Mouse (Mus musculus) layer of hippocampus, adult 8-10 months (tissue): ENCODE results near the gene Fmo5. TPM values are rescaled to one million over a fixed set of nuclear protein-coding genes. Genes with fewer than 3 reads are reported as not detected.

Source experiments
- DNase-seq, 2 experiments: peaks; one replicate each; pipeline ENCODE4 v3.0.0; 2022; ENCODE audit warnings: low spot score in 2 of 2
- total RNA-seq, 4 experiments: library from RNA; stranded (reverse); gene quantifications; 2 replicates each; pipeline ENCODE4 v1.2.4; 2022

Fmo5 gene
- total RNA-seq, 4 experiments from 2014 or later: 4.2 to 6.9 (median 5.8) TPM

DNA sequence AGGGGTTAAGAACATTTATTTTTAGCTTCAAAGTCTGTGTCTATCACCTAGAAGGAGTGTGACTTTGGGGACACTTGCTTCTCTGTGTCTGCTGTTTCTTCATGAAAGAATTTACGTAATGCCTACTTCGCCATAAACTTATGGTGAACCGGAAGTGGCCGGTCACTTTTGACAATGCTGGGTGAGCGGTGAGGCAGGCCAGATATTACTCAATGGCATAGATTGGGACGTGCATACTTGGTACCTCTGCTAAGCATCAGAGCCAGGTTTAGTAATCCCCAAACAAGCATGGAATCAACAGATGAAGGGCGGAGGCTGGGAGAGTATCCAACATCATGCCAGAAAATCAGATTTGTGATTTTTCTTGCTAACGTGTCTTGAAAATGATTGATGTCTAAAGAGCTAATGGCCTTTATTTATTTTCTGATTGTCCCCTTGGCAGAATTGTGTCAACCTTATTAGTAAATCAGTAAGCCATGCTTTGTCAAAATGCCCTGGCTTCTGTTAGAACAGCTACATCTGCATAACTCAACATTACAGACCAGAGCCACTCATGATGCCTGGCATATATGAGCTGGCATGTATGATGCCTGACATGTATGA, 2.8 kb downstream of the Fmo5 start:
- no peak for DNase-seq

DNA sequence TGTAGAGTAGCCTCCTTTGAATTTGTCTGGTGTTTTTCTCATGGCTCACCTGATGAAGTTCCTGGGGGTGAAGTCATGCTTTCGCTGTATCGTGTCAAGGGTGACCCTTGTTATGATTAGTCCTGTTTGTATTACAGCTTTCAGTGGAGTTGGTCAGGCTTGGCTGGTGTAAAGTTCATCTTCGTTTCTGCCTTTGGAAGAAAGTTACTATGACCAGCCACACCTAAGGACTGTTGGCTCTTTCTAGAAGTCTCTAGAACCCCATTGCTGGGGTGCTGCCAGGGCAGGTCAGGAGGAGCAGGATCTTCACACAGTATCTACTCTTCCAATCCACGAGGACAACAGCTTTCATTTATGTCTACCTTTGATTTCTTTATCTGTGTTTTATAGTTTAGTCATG, 4.9 kb downstream of the Fmo5 start:
- no peak for DNase-seq

DNA sequence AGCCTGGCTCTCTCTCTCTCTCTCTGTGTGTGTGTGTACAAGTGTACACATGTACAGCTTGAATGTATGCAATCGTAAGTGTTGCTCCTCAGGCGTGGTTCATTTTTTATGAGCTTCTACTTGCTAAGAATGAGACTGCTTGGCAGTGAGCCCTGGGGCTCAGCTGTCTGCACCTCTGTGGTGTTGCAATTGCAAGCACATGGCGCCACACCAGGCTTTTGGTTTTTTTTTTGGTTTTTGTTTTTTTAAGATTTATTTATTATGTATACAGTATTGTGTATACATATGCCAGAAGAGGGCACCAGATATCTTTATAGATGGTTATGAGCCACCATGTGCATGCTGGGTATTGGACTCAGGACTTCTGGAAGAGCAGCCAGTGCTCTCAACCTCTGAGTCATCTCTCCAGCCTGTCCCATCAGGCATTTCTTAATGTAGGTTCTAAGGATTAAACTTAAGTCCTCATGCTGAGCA, 5.7 kb downstream of the Fmo5 start:
- no peak for DNase-seq

DNA sequence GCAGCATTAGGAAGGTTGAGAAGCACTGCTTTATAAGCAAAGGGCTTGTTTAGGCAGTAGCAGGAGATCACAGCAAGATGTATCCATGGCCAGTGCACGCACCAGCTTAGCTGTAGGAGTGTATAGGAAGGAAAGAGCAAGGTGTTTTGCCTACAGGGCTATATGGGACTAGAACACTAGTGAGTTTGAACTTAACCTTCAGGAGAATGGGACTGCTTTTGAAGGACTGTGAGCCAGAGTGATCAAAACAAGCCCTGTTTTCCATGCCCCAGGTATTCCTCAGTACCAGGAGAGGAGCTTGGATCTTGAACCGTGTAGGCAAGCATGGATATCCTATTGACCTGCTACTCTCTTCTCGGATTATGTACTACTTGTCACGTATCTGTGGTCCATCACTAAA, 12.8 kb downstream of the Fmo5 start:
- DNase-seq: no peak

DNA sequence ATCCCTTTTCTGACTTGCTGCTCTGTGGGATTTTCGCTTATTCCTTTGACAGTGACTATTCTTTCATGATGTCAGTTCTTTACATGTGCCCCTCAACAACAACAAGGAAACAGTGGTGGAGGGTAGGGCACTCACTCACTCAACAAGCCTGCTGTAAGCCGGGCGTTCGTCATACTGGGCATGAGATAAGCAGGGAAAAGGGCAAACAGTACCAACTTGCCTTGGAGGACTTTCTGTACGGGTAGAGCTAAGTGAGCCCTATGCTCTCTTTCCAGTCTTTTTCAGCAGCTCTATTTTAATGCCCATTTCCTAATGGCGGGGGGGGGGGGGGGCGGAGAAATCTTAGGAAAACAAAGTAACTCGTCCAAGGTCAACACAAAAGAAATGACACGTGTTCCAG, 13.4 kb downstream of the Fmo5 start:
- DNase-seq: no peak

DNA sequence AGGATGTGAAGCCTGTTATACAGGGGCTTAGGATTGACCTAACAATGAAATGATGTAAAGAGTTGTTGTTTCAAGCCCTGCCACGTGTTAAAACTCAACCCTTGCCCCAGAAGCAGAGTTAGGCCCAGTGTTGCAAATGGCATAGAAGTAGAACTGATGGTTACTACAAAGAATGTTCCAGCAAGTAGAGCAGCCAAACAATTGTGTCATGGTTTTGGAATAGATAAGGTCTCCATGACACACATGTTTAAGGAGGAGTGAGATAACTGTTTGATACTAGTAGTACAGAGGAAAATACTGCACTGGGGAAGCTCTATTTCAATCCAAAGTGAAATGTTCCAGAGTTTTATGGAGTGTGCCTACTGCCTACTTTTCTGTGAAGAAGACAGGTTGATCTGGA, 19.9 kb downstream of the Fmo5 start:
- no peak for DNase-seq

DNA sequence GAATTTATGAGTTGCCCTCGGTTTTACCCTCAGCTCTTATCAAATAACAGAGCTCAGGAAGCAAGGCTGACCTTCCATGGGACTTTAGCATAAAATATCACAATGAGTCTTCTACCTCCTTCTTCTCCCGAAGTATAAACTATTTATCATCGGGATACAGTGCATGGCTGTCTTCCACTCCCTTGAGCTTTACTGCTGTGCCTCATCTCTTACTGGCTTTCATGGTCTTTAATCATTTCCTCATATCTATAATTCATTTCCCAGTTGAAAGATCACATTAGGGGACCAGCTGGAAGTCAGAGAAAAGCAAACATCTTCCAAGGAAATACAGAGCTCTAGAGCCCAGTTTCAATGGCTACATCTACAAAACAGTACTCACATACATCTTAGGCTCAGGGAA, 20.4 kb downstream of the Fmo5 start:
- DNase-seq: no peak

DNA sequence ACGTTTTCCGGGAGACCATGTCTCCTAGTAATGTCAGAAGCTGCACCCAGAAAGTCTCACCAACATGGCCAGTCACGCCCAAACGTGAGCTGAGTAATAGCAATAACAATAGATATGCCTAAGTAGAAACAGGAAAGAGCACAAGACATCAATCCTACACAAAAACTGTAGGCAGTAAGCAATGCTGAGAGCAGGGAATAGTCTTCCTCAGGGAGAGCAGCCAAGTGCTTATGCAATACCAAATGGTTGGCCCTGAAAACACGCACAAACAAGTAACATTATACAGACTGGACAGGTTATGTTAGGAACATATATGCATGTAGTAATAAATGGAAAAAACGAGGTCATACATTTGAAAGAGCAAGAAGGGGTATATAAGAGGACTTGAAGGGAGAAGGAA, 20.9 kb downstream of the Fmo5 start:
- DNase-seq: no peak

DNA sequence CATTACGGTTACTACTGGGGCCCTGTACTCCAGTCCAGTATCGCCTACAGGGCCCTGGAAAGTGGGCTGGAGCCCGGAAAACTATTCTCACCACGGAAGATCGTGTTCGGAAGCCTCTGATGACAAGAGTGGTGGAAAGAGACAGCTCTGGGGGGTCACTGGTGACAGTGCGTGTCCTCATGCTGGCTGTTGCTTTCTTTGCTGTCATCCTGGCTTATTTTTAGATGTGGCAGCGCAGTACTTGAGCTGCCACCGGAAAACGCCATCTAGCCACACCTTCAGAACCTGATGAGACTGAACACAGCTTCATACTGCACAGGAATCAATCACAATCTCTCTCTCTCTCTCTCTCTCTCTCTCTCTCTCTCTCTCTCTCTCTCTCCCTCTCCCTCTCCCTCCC, 23.0 kb downstream of the Fmo5 start:
- DNase-seq: no peak

DNA sequence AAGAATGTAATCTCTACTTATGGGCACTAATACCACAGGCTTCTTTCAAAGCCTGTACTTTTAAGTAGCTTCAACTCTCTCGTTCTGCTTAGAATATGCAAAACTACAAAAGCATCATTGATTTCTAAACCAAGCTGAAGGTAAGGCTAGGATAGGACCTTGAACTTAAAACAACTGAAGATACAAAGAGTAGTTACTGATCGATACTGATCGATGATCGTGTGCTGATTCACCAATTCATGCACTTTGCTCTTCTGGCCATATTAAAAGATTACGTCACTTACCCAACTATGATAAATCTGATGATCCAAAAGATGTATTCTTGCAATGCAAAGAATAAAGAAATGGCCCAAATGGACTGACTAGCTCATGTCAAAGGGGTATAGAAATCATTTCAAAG, 25.2 kb downstream of the Fmo5 start:
- DNase-seq: no peak

DNA sequence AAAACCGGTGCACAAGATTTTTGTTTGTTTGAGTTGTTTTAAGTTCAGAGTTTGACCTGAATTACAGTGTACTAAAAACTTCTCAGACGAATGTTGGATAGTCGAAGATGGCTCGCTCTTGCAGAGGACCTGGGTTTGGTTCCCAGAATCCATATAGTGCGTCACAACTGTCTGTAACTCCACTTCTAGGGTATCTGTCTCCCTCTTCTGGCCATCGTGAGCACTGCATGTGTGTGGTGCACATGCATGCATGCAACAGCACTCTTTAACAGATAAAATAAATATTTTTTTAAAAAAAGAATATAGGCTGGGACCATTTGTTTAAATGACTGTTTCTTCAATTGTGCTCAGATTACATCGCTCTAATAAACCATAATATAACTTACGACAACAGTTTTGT, 26.3 kb downstream of the Fmo5 start:
- DNase-seq: no peak

DNA sequence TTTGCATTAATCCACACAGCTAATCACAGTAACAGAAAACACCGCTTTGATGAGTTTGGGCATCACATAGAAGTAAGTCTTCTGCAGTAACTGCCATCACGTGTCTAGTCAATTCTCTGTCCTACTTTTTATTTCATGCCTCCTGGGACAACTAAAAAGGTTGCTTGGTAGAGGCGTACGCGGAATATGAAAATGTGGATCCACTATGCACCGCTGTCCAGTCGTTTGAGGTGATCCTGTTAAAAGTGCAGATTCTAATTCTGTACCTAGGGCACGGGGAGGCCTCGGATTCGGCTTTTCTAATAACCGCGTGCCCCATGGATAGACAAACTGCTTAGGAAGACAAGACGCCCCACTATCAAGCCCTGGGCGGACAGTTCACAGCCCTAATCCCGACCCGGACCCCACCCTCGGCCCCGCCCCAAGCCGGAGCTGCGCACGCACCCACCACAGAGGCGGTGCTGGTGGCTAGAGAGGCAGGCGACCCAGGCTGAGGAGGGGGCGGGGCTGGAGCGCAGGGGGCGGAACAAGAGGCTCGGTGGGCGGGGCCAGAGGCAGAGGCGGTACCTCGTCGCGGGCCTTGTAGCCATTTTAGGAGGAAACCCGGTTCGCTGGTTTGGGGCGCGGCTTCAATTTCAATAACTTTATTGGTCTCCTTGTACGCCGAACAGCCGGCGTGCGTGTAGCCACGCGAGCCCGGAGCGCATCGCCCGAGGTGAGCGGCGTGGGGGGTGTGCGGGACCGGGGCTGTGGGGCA, 29.2 kb downstream of the Fmo5 start, which contains the start of gene Prkab2:
TSS of gene Prkab2 (plus strand) at position 539 of the 757 bp plus-strand sequence.
- peak; percentile 98 to 99 for DNase-seq

DNA sequence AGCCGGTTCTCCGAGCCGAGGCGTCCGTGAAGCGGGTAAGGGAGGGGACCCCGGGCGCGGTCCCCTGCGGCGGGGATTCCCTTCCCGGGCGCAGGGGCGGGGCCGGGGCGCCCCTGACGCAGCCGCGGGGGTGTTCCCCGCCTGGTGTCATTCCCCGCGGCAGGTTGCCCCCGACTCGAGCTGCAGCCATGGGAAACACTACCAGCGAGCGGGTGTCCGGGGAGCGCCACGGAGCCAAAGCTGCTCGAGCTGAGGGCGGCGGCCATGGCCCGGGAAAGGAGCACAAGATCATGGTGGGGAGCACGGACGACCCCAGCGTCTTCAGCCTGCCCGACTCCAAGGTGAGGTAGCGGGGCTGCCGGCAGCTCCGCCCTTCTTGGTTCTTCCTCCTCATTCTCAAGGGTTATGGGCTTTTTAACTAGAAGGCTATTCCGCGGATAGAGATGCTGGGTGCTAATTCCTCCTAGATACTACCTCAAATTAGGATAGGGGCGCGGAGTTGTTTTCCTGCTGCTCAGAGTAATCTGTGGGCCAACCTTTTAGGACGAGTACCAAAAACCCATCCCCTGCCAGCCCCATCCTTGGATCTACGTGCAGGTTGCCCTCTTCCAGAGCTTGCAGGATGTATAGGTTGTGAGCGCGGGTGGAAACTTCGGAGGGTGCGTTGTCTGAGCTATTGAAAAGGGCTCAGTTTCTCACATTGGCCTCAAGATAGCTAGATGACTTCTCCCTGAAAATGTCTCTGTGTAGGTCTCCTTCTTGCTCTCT, 30.0 kb downstream of the Fmo5 start:
- peak in 1 of 2 experiments; percentile 27 for DNase-seq

DNA sequence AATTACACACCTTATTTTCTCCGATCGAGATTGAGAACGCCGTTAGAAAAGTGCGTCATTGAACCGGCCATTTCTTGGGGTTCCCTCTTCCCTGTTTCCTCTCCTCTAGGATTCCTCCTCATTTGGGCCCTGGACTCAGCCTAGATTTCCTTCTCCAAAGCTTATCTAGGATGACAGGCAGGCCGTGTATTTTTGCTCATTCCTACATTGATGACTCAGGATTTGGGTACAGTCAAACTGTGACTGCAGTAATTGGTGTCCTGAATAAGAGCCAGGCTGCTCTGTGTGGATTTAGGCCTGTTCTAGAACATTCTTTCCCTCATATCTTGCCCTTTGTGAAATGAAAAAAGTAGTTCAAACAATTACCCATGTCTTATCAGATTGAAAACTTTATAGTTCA, 31.1 kb downstream of the Fmo5 start:
- DNase-seq: no peak

DNA sequence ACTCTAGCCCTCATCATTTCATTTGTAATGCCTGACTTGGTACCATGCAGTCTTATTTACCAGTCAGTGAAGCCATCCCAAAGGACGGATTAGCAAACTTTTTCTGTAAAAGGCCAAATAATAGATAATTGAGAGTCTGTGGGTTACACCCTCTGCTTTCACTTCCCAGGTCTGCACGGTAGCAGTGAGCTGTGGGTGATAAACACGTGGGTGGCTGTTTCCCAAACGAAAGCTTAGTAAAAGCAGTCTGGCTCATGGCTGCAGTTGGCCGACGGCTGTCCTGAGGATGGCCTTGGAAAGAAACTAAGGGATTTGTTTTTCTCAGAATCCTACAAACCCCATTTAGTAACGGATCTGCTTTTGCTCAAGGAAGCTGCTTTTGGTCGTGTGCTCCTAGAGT, 32.6 kb downstream of the Fmo5 start:
- no peak for DNase-seq

DNA sequence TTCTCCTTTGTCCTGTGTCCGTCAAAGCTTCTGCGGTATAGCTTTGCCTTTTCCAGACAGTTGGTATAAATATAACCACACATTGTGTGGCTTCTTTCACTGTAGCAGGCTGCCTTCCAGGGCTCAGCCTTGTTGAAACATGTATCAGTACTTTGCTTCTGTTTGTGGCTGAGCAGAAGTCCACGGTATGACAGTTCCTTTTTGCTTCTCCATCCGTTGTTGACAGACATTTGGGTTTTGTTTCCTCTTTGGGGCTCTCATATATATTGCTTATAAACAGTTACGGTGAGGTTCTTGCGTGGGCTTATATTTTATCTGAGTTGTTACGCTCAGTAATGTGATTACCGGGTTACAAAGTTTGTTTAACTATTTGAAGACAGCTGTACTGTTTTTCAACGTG, 36.9 kb downstream of the Fmo5 start:
- no peak for DNase-seq

DNA sequence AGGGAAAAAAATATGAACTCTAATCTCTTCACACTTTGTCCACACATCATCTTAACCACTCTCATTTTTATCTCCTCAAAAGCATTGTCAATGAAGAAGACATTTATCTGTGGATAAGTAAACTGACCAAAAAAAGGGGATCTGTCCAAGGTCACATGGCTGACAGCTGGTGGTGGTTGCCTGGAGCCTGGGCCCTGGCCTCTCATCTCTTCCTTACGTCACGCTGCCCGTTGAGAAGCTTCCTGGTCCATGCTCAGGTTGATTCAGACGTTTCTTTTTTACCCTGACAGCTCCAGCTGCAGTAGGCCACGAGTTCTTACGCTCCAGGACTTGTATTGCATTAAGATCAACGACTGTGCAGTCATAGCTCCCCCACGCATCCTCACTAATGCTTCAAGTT, 37.5 kb downstream of the Fmo5 start:
- DNase-seq: no peak

DNA sequence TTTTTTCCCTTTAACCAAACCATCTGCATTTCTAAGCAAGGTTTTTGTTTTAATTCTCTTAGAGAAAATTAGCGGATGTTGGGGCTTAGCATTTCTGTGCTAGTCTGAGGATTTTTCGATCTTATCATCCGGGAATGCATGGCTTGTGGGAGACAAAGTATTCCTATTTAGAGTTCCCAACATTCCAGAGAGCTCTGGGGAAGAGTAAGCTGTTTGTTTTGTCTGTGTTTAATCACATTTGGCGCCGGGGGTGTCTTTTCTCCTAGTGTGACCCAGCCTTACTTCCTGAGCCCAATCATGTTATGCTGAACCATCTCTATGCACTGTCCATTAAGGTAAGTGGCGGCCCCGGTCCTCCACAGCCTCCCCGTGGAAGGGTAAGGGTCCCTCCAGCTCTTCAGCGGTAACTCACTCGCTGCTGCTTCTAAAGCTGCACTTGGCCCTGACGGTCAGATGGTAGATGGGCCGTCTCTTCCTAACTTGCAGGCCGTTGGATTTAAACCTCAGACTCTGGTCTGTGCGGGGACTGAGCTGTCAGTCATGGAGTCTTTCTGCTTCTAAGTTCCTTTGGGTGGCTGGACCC, 38.6 kb downstream of the Fmo5 start:
- DNase-seq: no peak

DNA sequence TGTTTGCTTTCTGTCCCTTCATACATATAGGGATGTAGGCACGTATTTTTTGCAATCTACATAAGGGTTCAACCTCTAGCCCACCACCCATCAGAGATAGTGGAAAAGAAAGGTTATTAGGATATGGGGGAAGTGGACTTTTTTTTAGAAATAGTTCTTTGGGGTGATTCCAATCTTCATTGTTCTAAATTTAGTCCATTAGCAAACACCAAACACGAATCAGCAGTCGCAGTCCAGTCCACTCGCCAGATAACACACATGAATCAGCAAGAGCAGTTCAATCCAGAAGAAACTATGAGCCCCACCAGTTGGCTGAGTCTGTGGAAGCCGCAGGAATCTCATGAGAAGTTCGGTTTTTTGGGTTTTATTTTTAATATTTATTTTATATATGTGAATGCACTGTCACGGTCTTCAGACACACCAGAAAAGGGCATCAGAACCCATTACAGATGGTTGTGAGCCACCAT, 46.1 kb downstream of the Fmo5 start, which contains the start of gene Gm17651:
TSS of gene Gm17651 (minus strand) at position 51 of the 467 bp plus-strand sequence.
- no peak for DNase-seq

DNA sequence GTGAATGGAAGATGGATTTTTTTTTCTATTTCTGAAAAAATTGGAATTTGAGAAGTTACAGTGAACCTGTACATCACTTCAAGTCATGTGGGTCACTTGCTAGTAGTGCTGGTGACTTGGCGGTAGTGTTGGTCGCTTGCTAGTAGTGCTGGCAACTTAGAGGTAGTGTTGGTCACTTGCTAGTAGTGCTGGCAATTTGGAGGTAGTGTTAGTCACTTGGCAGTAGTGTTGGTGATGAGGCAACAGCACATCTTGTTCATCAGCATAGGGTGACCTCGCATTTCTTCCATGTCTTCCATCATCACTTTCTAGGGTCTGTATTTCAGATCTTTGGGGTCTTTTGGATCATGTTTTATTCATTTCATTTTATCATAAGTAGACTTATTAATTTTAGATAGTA, 47.5 kb downstream of the Fmo5 start:
- no peak for DNase-seq

DNA sequence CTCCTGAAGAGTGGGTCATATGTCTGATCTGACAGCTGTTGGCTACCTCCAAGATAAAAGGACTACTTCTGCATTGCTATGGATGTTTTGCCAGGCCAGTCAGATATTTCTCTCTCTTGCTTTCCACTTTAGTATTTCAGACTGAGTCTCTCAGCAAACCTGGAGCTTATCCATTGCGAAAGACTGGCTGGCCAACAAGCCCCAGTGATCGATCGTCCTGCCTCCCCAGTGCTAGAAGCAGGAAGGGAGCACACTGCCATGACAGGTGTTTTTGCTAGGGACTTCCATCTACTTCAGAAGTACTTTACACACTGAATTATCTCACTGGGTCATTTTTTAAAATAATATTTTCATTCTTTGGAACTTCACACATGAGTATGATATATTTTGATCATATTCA, 49.8 kb downstream of the Fmo5 start:
- no peak for DNase-seq
